Mouse (Mus musculus) embryonic facial prominence, embryonic 12.5 days (tissue): Measurements from ENCODE around the gene Pkn2. TPM values are rescaled to one million over a fixed set of nuclear protein-coding genes. Genes with fewer than 3 reads are reported as not detected.

Experiments
- ATAC-seq: fragments of 200-750 bp; cut with Nextera tagmentation; 2 replicates; pipeline ENCODE4 v1.8.0; 2017; ENCODE audit not compliant: insufficient number of reproducible peaks, insufficient read depth, low FRiP score, low TSS enrichment
- H3K27ac ChIP-seq: fragments of 300-500 bp; sonication (generic); 2 replicates; pipeline ENCODE4 v1.5.1; 2016; ENCODE audit warnings: mild to moderate bottlenecking
- H3K27me3 ChIP-seq: fragments of 300-500 bp; sonication (generic); 2 replicates; pipeline ENCODE4 v1.6.1; 2016; ENCODE audit warnings: mild to moderate bottlenecking, moderate library complexity
- H3K36me3 ChIP-seq: fragments of 300-500 bp; sonication (generic); 2 replicates; pipeline ENCODE4 v1.6.1; 2016; ENCODE audit warnings: mild to moderate bottlenecking
- H3K4me1 ChIP-seq: fragments of 300-500 bp; sonication (generic); 2 replicates; pipeline ENCODE4 v1.6.1; 2016
- H3K4me2 ChIP-seq: fragments of 300-500 bp; sonication (generic); replicated peaks from 2 replicates; pipeline ENCODE4 v1.6.1; 2016; ENCODE audit warnings: mild to moderate bottlenecking, moderate library complexity
- H3K4me3 ChIP-seq: fragments of 300-500 bp; sonication (generic); 2 replicates; pipeline ENCODE4 v1.5.1; 2016; ENCODE audit warnings: mild to moderate bottlenecking
- H3K9ac ChIP-seq: fragments of 300-500 bp; sonication (generic); 2 replicates; pipeline ENCODE4 v1.6.1; 2016; ENCODE audit warnings: mild to moderate bottlenecking, moderate library complexity
- H3K9me3 ChIP-seq: fragments of 300-500 bp; sonication (generic); 2 replicates; pipeline ENCODE4 v1.6.1; 2016; ENCODE audit warnings: mild to moderate bottlenecking, moderate library complexity
- WGBS: fragments of 180-500 bp; shearing (Covaris S2); methylation state at CpG from one replicate; pipeline ENCODE4 v1.1.7; 2016; 5-methylcytosine and 5-hydroxymethylcytosine counted together
- polyA plus RNA-seq: library from polyadenylated mRNA; unstranded; fragments of >200 nt; fragmentation: Nextera tagmentation; extraction: Ambion mirVana; gene quantifications from 2 replicates; pipeline ENCODE4 v1.2.1, GENCODE M21; 2016

Pkn2 gene
- polyA plus RNA-seq, 1 experiment from 2014 or later = 62.4 TPM

DNA sequence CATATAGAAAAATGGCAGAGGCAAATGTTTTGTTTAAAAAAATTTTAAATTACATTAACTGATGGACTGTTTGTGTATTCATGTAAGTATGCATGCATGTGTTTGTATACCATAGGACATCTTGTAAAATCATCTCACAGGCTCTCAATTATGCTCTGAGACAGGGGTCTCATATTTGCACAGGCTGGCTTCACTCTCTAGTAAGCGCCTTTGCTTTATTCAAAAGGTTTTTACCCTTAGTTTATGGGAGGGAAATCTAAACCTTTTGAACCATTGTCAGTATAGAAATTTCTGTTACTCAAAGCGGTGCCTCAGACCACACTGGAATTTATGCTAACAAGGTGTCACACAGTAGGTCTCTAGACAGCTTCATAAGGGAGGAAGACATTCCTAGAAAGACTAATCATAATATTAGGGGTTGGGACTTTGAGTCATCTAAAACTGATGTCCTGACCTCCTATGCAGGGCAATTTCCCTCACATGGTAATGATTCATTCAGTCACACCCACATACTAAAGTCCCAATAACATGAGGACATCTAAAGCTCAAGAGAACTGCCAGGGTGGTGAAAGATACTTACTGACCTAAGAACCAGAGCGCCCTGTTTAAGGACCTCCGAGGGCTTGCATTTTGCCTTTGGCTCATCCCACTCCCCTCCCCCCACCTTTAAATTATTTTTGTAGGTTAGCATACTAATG, 55.2 kb downstream of the Pkn2 start:
- no peak overlapping the region for H3K4me2 ChIP-seq
- H3K27me3 ChIP-seq = no peaks in the 10 kb centered on the region
- H3K36me3 ChIP-seq = peaks cover 12% of the 10 kb centered on the region; the same call in 1 of the 2 replicates
- H3K4me1 ChIP-seq = no peaks in the 10 kb centered on the region
- no peak for ATAC-seq
- 93% methylated on average over 4 of the region's 4 CpGs for whole genome bisulfite sequencing
- H3K9ac ChIP-seq = no peak overlapping the region
- H3K4me3 ChIP-seq = no peak overlapping the region
- no peak overlapping the region for H3K27ac ChIP-seq
- H3K9me3 ChIP-seq = no peaks in the 10 kb centered on the region

DNA sequence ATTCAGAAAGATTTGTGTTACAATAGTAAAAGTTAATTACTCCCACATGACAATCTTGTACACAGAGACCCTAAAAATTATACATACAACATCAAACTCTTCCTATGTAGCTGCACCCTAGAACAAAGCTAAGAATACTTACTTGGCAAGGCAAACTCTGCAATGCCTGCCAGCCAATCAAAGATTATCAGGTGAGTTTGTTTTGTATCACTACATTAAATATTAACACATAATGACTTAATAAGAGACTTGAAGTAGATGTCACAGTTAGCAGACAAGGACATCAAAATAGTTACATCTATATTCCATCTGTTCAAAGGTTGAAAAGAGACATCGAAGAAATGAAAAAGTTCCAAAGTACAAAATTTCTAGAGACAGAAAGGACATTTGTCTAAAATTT, 58.2 kb downstream of the Pkn2 start:
- Histone ChIP-seq H3K4me1 (no peaks in the 10 kb centered on the region), H3K9me3 (no peaks in the 10 kb centered on the region), H3K27ac (no peak overlapping the region), H3K4me2 (no peak overlapping the region), H3K27me3 (no peaks in the 10 kb centered on the region), H3K9ac (no peak overlapping the region), H3K4me3 (no peak overlapping the region), H3K36me3 (peaks cover 16% of the 10 kb centered on the region)
- WGBS = 98% methylated on average over 1 of the region's 1 CpGs
- ATAC-seq = no peak

DNA sequence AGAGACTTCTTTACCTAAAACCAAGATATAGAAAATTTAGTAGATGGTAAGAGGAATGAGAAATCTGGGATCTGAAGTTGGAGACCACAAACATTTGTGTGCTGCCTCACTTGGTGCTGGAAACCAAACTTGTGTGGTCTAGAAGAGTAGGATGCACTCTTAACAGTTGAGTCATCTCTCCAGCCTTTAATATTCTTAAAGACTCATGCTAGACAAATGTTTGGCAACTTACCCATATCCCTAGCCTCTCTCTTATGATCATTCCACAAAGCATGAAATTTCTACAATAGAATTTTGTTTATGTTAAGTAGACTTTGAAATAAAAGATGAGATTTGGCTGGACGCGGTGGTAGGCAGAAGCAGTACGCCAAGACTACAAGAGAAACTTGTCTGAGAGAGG, 64.3 kb downstream of the Pkn2 start:
- ATAC-seq = no peak
- WGBS = 93% methylated on average over 3 of the region's 3 CpGs

DNA sequence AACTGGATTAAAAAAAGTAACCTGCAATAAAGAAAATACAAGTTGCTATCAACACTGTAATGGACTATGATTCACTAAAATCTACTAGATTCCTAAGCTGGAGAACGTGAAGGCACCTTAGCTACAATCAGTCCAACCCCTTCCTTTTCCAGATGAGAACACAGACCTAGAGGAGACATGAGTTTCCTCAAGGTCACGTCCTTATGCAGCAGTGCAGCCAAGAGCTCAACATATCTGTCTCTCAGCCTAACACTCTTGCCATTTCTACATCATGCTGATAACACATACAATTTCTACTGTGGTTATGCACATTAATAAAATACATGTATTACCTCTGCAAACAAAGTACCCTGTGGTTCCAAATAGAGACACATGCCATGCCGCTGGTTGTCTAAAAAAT, 70.2 kb downstream of the Pkn2 start:
- no peak for ATAC-seq
- 96% methylated on average over 3 of the region's 3 CpGs for WGBS
- Histone ChIP-seq H3K4me2 (no peak overlapping the region), H3K27ac (no peak overlapping the region), H3K4me3 (no peak overlapping the region), H3K36me3 (peaks cover 23% of the 10 kb centered on the region), H3K4me1 (no peaks in the 10 kb centered on the region), H3K9me3 (no peaks in the 10 kb centered on the region), H3K9ac (no peak overlapping the region), H3K27me3 (no peaks in the 10 kb centered on the region)

More for the DNA sequence above, 64.3 kb downstream of the Pkn2 start:
- Histone ChIP-seq H3K9ac (no peak overlapping the region), H3K27ac (no peak overlapping the region), H3K4me1 (no peaks in the 10 kb centered on the region), H3K9me3 (no peaks in the 10 kb centered on the region), H3K4me2 (no peak overlapping the region), H3K36me3 (peaks cover 6% of the 10 kb centered on the region; the same call in 1 of the 2 replicates), H3K27me3 (no peaks in the 10 kb centered on the region), H3K4me3 (no peak overlapping the region)

DNA sequence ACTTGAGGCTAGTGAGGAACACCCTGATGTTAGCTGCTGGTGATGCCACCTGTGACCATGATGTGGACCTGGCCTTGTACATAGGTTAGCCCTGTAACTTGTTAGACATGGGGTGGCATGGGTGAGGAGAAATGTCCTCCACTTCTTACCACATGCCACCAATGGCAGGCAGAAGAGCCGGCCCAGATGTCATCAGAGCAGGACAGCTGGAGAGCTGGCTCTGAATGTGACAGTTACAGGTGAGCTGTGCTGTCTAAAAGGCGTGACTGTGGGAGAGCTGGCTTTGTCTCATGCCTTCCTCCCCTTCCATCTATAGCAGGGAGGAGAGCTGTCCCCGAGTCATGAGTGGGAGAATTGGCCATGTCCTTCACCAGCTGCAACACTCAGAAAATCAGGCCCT, 86.2 kb downstream of the Pkn2 start:
- peaks cover 45% of the 10 kb centered on the region for H3K36me3 ChIP-seq
- WGBS = 96% methylated on average over 3 of the region's 3 CpGs

DNA sequence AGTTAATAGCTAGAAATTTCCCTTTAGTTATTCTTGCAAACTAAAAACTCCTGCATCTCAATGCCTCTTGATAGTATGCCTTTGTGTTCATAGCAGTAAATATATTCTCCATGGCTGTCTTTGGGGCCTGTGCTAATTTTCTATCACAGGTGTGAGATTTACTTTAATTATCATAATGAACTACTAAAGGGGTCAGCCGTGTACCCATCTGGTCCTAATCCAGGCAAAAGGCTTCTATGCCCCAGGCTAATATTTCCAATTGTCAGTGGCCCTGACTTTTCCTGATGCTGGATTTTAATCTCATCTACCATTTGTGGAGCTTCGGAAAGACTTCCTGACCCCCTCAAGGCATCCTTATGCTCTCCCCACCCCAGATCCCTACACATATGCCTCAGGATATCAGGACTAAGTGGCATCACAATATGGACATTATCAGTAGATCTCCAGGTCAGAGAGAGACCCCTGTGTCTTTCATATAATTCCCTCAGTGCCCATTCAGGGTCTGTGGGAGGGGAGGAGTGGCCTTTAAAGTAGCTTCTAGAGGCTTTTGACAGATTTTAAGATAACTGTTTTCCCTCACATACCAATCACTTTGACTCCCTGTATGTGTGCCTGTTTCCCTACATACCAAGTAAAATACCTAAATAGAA, 95.3 kb downstream of the Pkn2 start:
- no peak for ATAC-seq
- H3K4me2 ChIP-seq = no peak overlapping the region
- H3K27me3 ChIP-seq = no peaks in the 10 kb centered on the region
- H3K9ac ChIP-seq = no peak overlapping the region
- peaks cover 44% of the 10 kb centered on the region for H3K36me3 ChIP-seq
- no peak overlapping the region for H3K4me3 ChIP-seq
- WGBS = 38% methylated on average over 2 of the region's 2 CpGs
- no peak overlapping the region for H3K27ac ChIP-seq
- no peaks in the 10 kb centered on the region for H3K4me1 ChIP-seq
- H3K9me3 ChIP-seq = no peaks in the 10 kb centered on the region

More for the DNA sequence above, 86.2 kb downstream of the Pkn2 start:
- no peak overlapping the region for H3K4me3 ChIP-seq
- H3K4me1 ChIP-seq = no peaks in the 10 kb centered on the region
- no peaks in the 10 kb centered on the region for H3K27me3 ChIP-seq
- no peak overlapping the region for H3K4me2 ChIP-seq
- H3K9me3 ChIP-seq = no peaks in the 10 kb centered on the region
- no peak overlapping the region for H3K27ac ChIP-seq
- ATAC-seq = no peak
- no peak overlapping the region for H3K9ac ChIP-seq

DNA sequence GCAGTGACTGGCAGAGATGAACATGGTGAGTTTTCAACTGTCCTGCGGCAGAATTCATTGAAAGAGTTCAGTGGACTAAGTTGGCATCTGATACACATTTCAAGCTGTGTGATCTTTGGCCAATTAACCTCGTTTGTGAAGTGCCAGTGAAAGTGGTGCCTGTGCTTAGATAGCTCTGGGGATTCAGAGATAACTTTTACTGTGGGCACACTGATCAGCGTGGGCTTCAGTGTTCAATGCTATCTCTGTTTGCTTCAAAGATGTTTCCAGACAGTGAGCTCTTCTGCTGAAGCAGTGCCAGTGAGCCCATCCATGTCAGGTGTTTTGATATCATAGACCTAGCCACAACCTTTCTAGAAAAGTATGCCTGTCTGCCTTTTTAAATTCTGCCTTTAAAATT, 104.6 kb downstream of the Pkn2 start:
- 74% methylated on average over 3 of the region's 3 CpGs for WGBS
- no peaks in the 10 kb centered on the region for H3K27me3 ChIP-seq
- H3K9ac ChIP-seq = no peak overlapping the region
- no peak overlapping the region for H3K4me2 ChIP-seq
- H3K27ac ChIP-seq = no peak overlapping the region
- no peaks in the 10 kb centered on the region for H3K9me3 ChIP-seq
- no peaks in the 10 kb centered on the region for H3K4me1 ChIP-seq
- ATAC-seq = no peak
- peaks cover 64% of the 10 kb centered on the region for H3K36me3 ChIP-seq
- H3K4me3 ChIP-seq = no peak overlapping the region

DNA sequence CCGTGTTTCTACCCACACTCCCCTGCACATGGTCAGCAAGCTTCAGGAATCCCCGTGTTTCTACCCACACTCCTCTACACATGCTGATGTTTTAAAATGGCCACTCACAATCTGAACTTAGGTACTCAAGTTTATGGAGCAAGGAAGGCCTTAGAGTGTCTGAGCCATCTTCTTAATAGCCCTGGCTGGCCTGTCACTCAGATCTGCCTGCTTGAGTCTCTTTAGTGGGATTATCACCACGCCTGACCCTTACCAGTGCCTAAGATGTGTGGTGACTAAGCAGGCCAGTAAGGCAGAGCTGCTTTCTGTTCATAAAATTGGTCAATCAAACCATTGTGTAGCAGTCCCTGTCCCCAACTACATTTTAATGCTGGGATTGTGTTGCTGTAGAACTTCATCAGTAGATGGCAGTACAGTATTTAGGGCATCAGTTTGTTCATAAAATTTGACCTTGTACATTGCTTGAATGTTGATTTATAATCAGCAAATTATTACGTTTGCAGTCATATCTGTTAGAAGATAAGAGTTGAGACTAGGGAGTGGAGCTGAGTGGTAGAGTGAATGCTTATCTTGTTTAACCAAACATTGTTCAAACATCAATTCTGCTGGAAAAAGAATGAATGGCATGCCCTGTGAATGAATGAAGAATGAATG, 108.1 kb downstream of the Pkn2 start:
- no peak overlapping the region for H3K4me2 ChIP-seq
- H3K9ac ChIP-seq = no peak overlapping the region
- no peak overlapping the region for H3K27ac ChIP-seq
- H3K27me3 ChIP-seq = no peaks in the 10 kb centered on the region
- no peaks in the 10 kb centered on the region for H3K4me1 ChIP-seq
- H3K9me3 ChIP-seq = no peaks in the 10 kb centered on the region
- WGBS = 79% methylated on average over 4 of the region's 4 CpGs
- peaks cover 33% of the 10 kb centered on the region for H3K36me3 ChIP-seq
- no peak for ATAC-seq
- no peak overlapping the region for H3K4me3 ChIP-seq

DNA sequence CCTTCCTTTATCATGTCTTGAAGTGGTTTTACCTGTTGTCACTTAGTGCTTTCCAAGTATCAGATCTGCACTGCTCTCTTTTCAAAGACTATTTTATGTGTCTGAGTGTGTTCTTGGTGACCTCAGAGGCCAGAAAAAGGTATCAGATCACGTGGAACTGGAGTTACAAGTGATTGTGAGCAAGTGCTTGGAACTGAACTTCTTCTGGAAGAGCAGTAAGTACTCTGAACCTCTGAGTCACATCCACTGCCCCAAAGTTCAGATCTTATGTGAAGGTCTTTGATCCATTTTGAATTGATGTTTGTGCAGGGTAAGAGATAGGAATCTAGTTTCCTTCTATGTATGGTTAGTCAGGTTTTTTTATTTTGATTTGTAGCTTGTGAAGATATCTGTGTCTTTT, 111.3 kb downstream of the Pkn2 start:
- no peaks in the 10 kb centered on the region for H3K9me3 ChIP-seq
- no peak for ATAC-seq
- H3K4me3 ChIP-seq = no peak overlapping the region
- H3K27ac ChIP-seq = no peak overlapping the region
- no peak overlapping the region for H3K4me2 ChIP-seq
- H3K36me3 ChIP-seq = peaks cover 21% of the 10 kb centered on the region
- peaks cover 11% of the 10 kb centered on the region; the same call in 1 of the 2 replicates for H3K4me1 ChIP-seq
- no peaks in the 10 kb centered on the region for H3K27me3 ChIP-seq
- 47% methylated on average over 1 of the region's 1 CpGs for WGBS
- no peak overlapping the region for H3K9ac ChIP-seq

DNA sequence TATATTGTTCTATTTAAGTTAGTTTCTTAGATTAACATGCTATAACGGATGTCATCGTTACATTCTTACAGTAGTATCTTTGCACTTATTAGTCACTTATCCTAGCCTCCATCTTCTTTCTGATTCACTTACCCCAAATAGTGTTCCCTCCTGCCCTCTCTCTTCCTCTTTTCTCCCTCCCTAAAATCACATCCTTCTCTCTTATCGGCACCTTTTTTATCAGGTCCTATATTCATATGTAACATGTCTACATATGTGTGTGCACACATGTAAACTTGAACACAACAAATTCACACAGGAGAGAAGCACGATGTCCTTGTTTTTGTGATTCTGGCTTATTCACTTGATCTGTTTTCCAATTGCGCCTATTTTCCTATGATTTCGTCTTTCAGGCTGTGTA, 113.3 kb downstream of the Pkn2 start:
- no peaks in the 10 kb centered on the region for H3K27me3 ChIP-seq
- no peak overlapping the region for H3K4me2 ChIP-seq
- H3K36me3 ChIP-seq = peaks cover 15% of the 10 kb centered on the region
- H3K9ac ChIP-seq = no peak overlapping the region
- peaks cover 11% of the 10 kb centered on the region; the same call in 1 of the 2 replicates for H3K4me1 ChIP-seq
- H3K4me3 ChIP-seq = no peak overlapping the region
- no peaks in the 10 kb centered on the region for H3K9me3 ChIP-seq
- no peak overlapping the region for H3K27ac ChIP-seq
- ATAC-seq = no peak
- WGBS = 95% methylated on average over 6 of the region's 6 CpGs

DNA sequence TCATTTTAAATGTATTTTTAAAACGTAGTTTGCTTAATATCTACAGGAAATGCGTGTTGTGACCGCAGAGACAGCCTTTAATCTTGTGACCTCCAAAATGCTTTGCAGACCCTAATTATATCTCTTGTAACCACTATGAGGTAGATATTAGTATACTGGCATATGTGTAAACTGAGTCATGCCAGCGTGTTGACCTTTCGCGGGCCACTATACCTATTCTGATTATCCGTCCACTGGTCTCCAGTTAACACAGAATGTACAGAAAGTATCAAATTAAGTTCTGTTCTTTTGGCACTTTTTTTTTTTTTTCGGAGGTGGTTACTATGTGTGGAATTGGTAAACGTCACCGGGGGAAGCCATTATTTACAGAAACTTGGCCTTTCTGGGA, 116.0 kb downstream of the Pkn2 start:
- Histone ChIP-seq H3K36me3 (no peaks in the 10 kb centered on the region), H3K9me3 (no peaks in the 10 kb centered on the region), H3K27me3 (no peaks in the 10 kb centered on the region), H3K4me2 (peak overlapping the region; percentile 75), H3K9ac (peak overlapping the region; percentile 92), H3K4me3 (peak overlapping the region; percentile 89), H3K4me1 (peaks cover 11% of the 10 kb centered on the region; the same call in 1 of the 2 replicates), H3K27ac (no peak overlapping the region)
- no peak for ATAC-seq
- WGBS = 17% methylated on average over 10 of the region's 10 CpGs
